Mouse (Mus musculus): ENCODE results near the gene Prrg4.
"Not testable (repeated sequence)": the region's sequence is repeated elsewhere in the genome, so short reads cannot be mapped to it uniquely, and the experiment has no call there.

The Prrg4 gene

GRCm38 (mm10) chr2:104849276-104849990 is at the start of gene Prrg4:
Prrg4 (minus strand) TSS chr2:104849876.
- DNase-seq (ENCODE audit: low read depth): peak; percentile 49

GRCm38 (mm10) chr2:104887882-104888566 is 38.3 kb upstream of the Prrg4 start:
- DNase-seq (ENCODE audit: low read depth): peak; percentile 73

GRCm38 (mm10) chr2:104887331-104887730 is 37.7 kb upstream of the Prrg4 start:
- not testable (repeated sequence) for DNase-seq (ENCODE audit: low read depth)

- no peak for DNase-seq (ENCODE audit: low read depth)
Observed at GRCm38 (mm10) chr2:104886109-104886508, 36.4 kb upstream of the Prrg4 start.

- DNase-seq (ENCODE audit: low read depth): no peak
Observed at GRCm38 (mm10) chr2:104878794-104879193, 29.1 kb upstream of the Prrg4 start.

GRCm38 (mm10) chr2:104869101-104869500 is 19.4 kb upstream of the Prrg4 start:
- no peak for DNase-seq (ENCODE audit: low read depth)

- no peak for DNase-seq (ENCODE audit: low read depth)
Observed at GRCm38 (mm10) chr2:104867282-104867855, 17.7 kb upstream of the Prrg4 start, which contains the start of gene Ccdc73. Ccdc73 (plus strand) TSS chr2:104867805.

GRCm38 (mm10) chr2:104864176-104864860 is 14.6 kb upstream of the Prrg4 start:
- no peak for DNase-seq (ENCODE audit: low read depth)

- no peak for DNase-seq (ENCODE audit: low read depth)
Observed at GRCm38 (mm10) chr2:104860426-104860825, 10.8 kb upstream of the Prrg4 start.

GRCm38 (mm10) chr2:104859060-104859459 is 9.4 kb upstream of the Prrg4 start:
- DNase-seq (ENCODE audit: low read depth): no peak

- not testable (repeated sequence) for DNase-seq (ENCODE audit: low read depth)
Observed at GRCm38 (mm10) chr2:104858083-104858482, 8.4 kb upstream of the Prrg4 start.

GRCm38 (mm10) chr2:104856218-104856617 is 6.5 kb upstream of the Prrg4 start:
- DNase-seq (ENCODE audit: low read depth): no peak

GRCm38 (mm10) chr2:104855732-104856131 is 6.1 kb upstream of the Prrg4 start:
- DNase-seq (ENCODE audit: low read depth): no peak

GRCm38 (mm10) chr2:104854836-104855235 is 5.2 kb upstream of the Prrg4 start:
- no peak for DNase-seq (ENCODE audit: low read depth)

GRCm38 (mm10) chr2:104852546-104852945 is 2.9 kb upstream of the Prrg4 start:
- no peak for DNase-seq (ENCODE audit: low read depth)

- DNase-seq (ENCODE audit: low read depth): no peak
Observed at GRCm38 (mm10) chr2:104851686-104852085, 2.0 kb upstream of the Prrg4 start.

GRCm38 (mm10) chr2:104849991-104850359 is 299 bp upstream of the Prrg4 start:
- peak; percentile 66 for DNase-seq (ENCODE audit: low read depth)

- DNase-seq (ENCODE audit: low read depth): peak; percentile 73
Observed at GRCm38 (mm10) chr2:104848235-104849161, 1.2 kb downstream of the Prrg4 start.

- DNase-seq (ENCODE audit: low read depth): peak; percentile 60
Observed at GRCm38 (mm10) chr2:104847645-104848044, 2.0 kb downstream of the Prrg4 start.

GRCm38 (mm10) chr2:104846638-104847414 is 2.9 kb downstream of the Prrg4 start:
- DNase-seq (ENCODE audit: low read depth): no peak

GRCm38 (mm10) chr2:104842559-104842958 is 7.1 kb downstream of the Prrg4 start:
- DNase-seq (ENCODE audit: low read depth): no peak
